Comparison of ENCODE assay signal across 9 mouse cellular contexts in genomic region chr17:4740784-4741183, GRCm38 (mm10).
DNase-seq lines count a peak whose midpoint lies in the region; ATAC-seq and TF ChIP-seq lines count a peak whose summit lies in the region.
"Had no signal": no experiment of that assay in that cellular context is flagged by ENCODE, and none has a peak within 500 bp of the region (broad histone marks: within the 10 kb centered on the region; RNA-seq: fewer than 3 reads in every experiment).

No protein-coding gene starts in this region.

- H3K4me3 ChIP-seq in midbrain, postnatal 0 days (ENCODE audit: low read depth, low read length), result no peak overlapping the region
- H3K4me3 ChIP-seq in midbrain, embryonic 14.5 days (replicated peaks; ENCODE audit: low read depth, low read length), result no peak overlapping the region
- H3K4me3 ChIP-seq in lung, adult 2 months (replicated peaks; ENCODE audit: extremely low read depth, low read depth, low read length), result no peak overlapping the region

- ATAC-seq in midbrain, postnatal 0 days (ENCODE audit: low FRiP score), result no peak
- ATAC-seq in midbrain, embryonic 14.5 days (ENCODE audit: low FRiP score, low TSS enrichment), result no peak

- no peak overlapping the region for H3K4me2 ChIP-seq in midbrain, postnatal 0 days (ENCODE audit: low read depth, low read length, poor library complexity, severe bottlenecking)
- H3K4me2 ChIP-seq in midbrain, embryonic 14.5 days (ENCODE audit: low read length), result no peak overlapping the region

- no peaks in the 10 kb centered on the region for H3K4me1 ChIP-seq in midbrain, postnatal 0 days (ENCODE audit: insufficient read depth, low read length)
- H3K4me1 ChIP-seq in midbrain, embryonic 14.5 days (ENCODE audit: control insufficient read depth, insufficient read depth, low read length), result peaks cover 9% of the 10 kb centered on the region
- no peaks in the 10 kb centered on the region for H3K4me1 ChIP-seq in lung, adult 2 months (ENCODE audit: control insufficient read depth, insufficient read depth, low read length)

- no peak overlapping the region for H3K9ac ChIP-seq in midbrain, postnatal 0 days (replicated peaks; ENCODE audit: low read length, poor library complexity, severe bottlenecking)
- no peak overlapping the region for H3K9ac ChIP-seq in midbrain, embryonic 14.5 days (replicated peaks; ENCODE audit: low read length)

- DNase-seq in embryo, embryonic 10 days (ENCODE audit: low spot score), result peak; percentile 55
- DNase-seq in embryo, embryonic 9.5 days (ENCODE audit: extremely low spot score), result no peak
- DNase-seq in midbrain, postnatal 0 days (ENCODE audit: low spot score), result peak; percentile 58
- DNase-seq in midbrain, embryonic 14.5 days, result no peak
- peak; percentile 42 for DNase-seq in layer of hippocampus, adult 9-11 months
- DNase-seq in right cerebral cortex, postnatal 36 days (ENCODE audit: low spot score in 2 of 2), result peak; percentile 15 to 20
- DNase-seq in lung, adult 2 months, result no peak
- no peak for DNase-seq in gastrocnemius, adult 8-10 months (ENCODE audit: low spot score in 2 of 2)
- DNase-seq: kidney, postnatal 25 days had no signal

- H3K36me3 ChIP-seq in midbrain, postnatal 0 days (ENCODE audit: insufficient read depth, low read length), result no peaks in the 10 kb centered on the region
- H3K36me3 ChIP-seq in midbrain, embryonic 14.5 days (ENCODE audit: control insufficient read depth, insufficient read depth, low read length), result no peaks in the 10 kb centered on the region

- WGBS in midbrain, postnatal 0 days, result 37% methylated on average over 5 of the region's 5 CpGs
- WGBS in midbrain, embryonic 14.5 days, result 31% methylated on average over 5 of the region's 5 CpGs
- WGBS in lung, adult 2 months, result 43% methylated on average over 5 of the region's 5 CpGs

- no peaks in the 10 kb centered on the region for H3K27me3 ChIP-seq in midbrain, postnatal 0 days (ENCODE audit: insufficient read depth, low read length)
- H3K27me3 ChIP-seq in midbrain, embryonic 14.5 days (ENCODE audit: control insufficient read depth, insufficient read depth, low read length), result no peaks in the 10 kb centered on the region

- H3K27ac ChIP-seq in midbrain, postnatal 0 days (ENCODE audit: low read depth, low read length), result no peak overlapping the region
- H3K27ac ChIP-seq in midbrain, embryonic 14.5 days (replicated peaks; ENCODE audit: low read depth, low read length), result no peak overlapping the region

- no peaks in the 10 kb centered on the region for H3K9me3 ChIP-seq in midbrain, postnatal 0 days (ENCODE audit: low read length)
- no peaks in the 10 kb centered on the region for H3K9me3 ChIP-seq in midbrain, embryonic 14.5 days (ENCODE audit: control insufficient read depth, low read length)

- no peak for TF ChIP-seq CTCF in midbrain, postnatal 0 days (IDR thresholded peaks at IDR 0.05)
- no peak for TF ChIP-seq CTCF in lung, adult 2 months (IDR thresholded peaks at IDR 0.05; ENCODE audit: insufficient read depth, low read length)

- no peak for TF ChIP-seq POLR2A in lung, adult 2 months (IDR thresholded peaks at IDR 0.05; ENCODE audit: borderline replicate concordance, extremely low read depth, low read depth, low read length)

Comparison
In these comparisons a context has a peak if more than half of its experiments do, and no peak if none do; other contexts are left out.
1. DNase-seq: peak in embryo, embryonic 10 days (single experiment), midbrain, postnatal 0 days (single experiment), layer of hippocampus, adult 9-11 months (single experiment) and right cerebral cortex, postnatal 36 days (2 of 2); none in embryo, embryonic 9.5 days (single experiment), midbrain, embryonic 14.5 days (single experiment), lung, adult 2 months (single experiment) and gastrocnemius, adult 8-10 months (0 of 2).